Mouse (Mus musculus) spleen, postnatal 4 days (tissue): ENCODE results near the gene Camkmt.

ENCODE experiments used
- DNase-seq, 2 experiments: peaks; one replicate each; pipeline ENCODE4 v3.0.0; 2022; ENCODE audit warnings: low spot score in 2 of 2

Gene Camkmt

GRCm38 (mm10) chr17:85372076-85372475, 281.7 kb downstream of the Camkmt start:
- DNase-seq = no peak

GRCm38 (mm10) chr17:85372523-85372922, 282.2 kb downstream of the Camkmt start:
- no peak for DNase-seq

GRCm38 (mm10) chr17:85374100-85374833, 283.9 kb downstream of the Camkmt start:
- no peak for DNase-seq

GRCm38 (mm10) chr17:85374834-85375176, 284.5 kb downstream of the Camkmt start:
- DNase-seq = no peak

GRCm38 (mm10) chr17:85375523-85375922, 285.2 kb downstream of the Camkmt start:
- DNase-seq = no peak

GRCm38 (mm10) chr17:85377496-85377895, 287.1 kb downstream of the Camkmt start:
- no peak for DNase-seq

GRCm38 (mm10) chr17:85379101-85379500, 288.7 kb downstream of the Camkmt start:
- no peak for DNase-seq

GRCm38 (mm10) chr17:85381578-85382223, 291.3 kb downstream of the Camkmt start:
- DNase-seq = no peak

- no peak for DNase-seq
These were observed 292.0 kb downstream of the Camkmt start for GRCm38 (mm10) chr17:85382344-85382743.

- no peak for DNase-seq
These were observed 292.6 kb downstream of the Camkmt start for GRCm38 (mm10) chr17:85382906-85383305.

- DNase-seq = no peak
These were observed 302.9 kb downstream of the Camkmt start for GRCm38 (mm10) chr17:85393091-85393890.

GRCm38 (mm10) chr17:85393891-85394321, 303.6 kb downstream of the Camkmt start:
- no peak for DNase-seq

GRCm38 (mm10) chr17:85395502-85395901, 305.1 kb downstream of the Camkmt start:
- DNase-seq = no peak

- no peak for DNase-seq
These were observed 310.4 kb downstream of the Camkmt start for GRCm38 (mm10) chr17:85400751-85401150.

- no peak for DNase-seq
These were observed 314.8 kb downstream of the Camkmt start for GRCm38 (mm10) chr17:85405161-85405560.

GRCm38 (mm10) chr17:85406195-85406594, 315.8 kb downstream of the Camkmt start:
- DNase-seq = no peak

GRCm38 (mm10) chr17:85428831-85429230, 338.5 kb downstream of the Camkmt start:
- no peak for DNase-seq

GRCm38 (mm10) chr17:85432923-85433322, 342.6 kb downstream of the Camkmt start:
- no peak for DNase-seq

GRCm38 (mm10) chr17:85443036-85443435, 352.7 kb downstream of the Camkmt start:
- no peak for DNase-seq

- DNase-seq = no peak
These were observed 364.1 kb downstream of the Camkmt start for GRCm38 (mm10) chr17:85454419-85454983.

GRCm38 (mm10) chr17:85455063-85455462, 364.7 kb downstream of the Camkmt start:
- no peak for DNase-seq

GRCm38 (mm10) chr17:85458075-85458474, 367.7 kb downstream of the Camkmt start:
- no peak for DNase-seq
